Mouse (Mus musculus): Measurements from ENCODE around the gene Cenph.

GRCm38 (mm10) chr13:100776056-100776419 is 339 bp upstream of the Cenph start:
- TF ChIP-seq CTCF (IDR thresholded peaks at IDR 0.05; ENCODE audit: control insufficient read depth, insufficient read depth, insufficient replicate concordance, low read depth, low read length) (no peak), POLR2A (IDR thresholded peaks at IDR 0.05; ENCODE audit: control insufficient read depth, low read depth, low read length) (no peak)

Measured in testis, adult 2 months (tissue).